Mouse (Mus musculus): ENCODE data around the gene Slc46a3.

Slc46a3 gene

GRCm38 (mm10) chr5:147845319-147845718 is 49.3 kb downstream of the Slc46a3 start:
- DNase-seq (ENCODE audit: inconsistent ontology term), result no peak

DNA sequence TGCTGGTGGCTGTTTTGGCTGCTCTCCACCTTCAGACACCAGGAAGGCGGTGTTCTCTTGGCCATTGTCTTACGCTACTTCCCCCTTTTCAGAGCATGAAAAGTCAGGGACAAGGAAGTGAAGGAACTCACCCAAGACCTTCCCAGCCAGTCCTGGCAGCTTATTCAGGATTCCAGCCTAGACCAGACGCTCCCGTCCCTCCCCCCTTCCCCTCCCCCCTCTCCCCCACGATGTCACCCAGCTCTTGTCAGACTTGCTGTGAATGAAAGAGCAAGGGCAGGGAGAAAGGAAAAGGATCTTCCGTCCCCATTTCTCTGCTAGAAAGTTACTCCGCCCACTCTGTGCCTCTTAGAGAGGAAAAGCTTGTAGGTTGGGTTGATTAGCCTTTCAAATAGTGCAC is 51.3 kb downstream of the Slc46a3 start:
- no peak for DNase-seq (ENCODE audit: inconsistent ontology term)

- no peak for DNase-seq (ENCODE audit: inconsistent ontology term)
These were observed 55.2 kb downstream of the Slc46a3 start for GRCm38 (mm10) chr5:147839418-147839817.

GRCm38 (mm10) chr5:147834841-147835500 is 59.6 kb downstream of the Slc46a3 start:
- no peak for DNase-seq (ENCODE audit: inconsistent ontology term)

GRCm38 (mm10) chr5:147832842-147833241 is 61.8 kb downstream of the Slc46a3 start:
- no peak for DNase-seq (ENCODE audit: inconsistent ontology term)

GRCm38 (mm10) chr5:147828846-147829245 is 65.8 kb downstream of the Slc46a3 start:
- no peak for DNase-seq (ENCODE audit: inconsistent ontology term)

Measured in Muller cell, postnatal 12 days (primary cell).